Mouse (Mus musculus): ENCODE measurements at regions not wholly inside any gene's neighbourhood (a gene's known extent, or its start where the extent isn't known, plus 50 kb on each side); places are given as distances from the start of the nearest gene placed in this dataset.
"Not testable (repeated sequence)": the region's sequence is repeated elsewhere in the genome, so short reads cannot be mapped to it uniquely, and the experiment has no call there.

- DNase-seq (ENCODE audit: low read depth, low spot score), result not testable (repeated sequence)
Measured at GRCm38 (mm10) chr5:109842186-109842978, 80.8 kb upstream of the Gm15446 start.

GRCm38 (mm10) chr5:109844236-109844635, 79.0 kb upstream of the Gm15446 start:
- not testable (repeated sequence) for DNase-seq (ENCODE audit: low read depth, low spot score)

DNA sequence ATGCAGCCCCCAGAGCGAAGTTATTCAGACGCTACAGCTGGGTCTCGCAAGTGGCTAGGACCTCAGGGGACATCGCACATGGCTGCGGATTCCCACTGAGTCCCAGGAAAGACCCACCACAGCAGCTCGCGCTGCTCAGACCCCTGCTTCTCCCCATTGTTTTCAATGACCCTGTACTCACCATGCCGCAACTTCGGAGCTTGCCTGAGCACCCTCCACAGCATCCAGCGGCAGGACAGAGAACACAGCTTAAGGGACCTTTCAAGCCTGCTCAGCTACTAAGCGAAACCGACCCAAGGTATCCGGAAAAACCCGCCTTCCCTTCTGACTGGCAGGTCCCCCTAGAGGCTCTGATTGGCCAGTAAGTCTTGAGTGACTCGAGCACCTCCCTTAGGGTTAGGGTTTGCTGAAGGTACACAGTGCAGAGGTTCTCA, 78.4 kb upstream of the Gm15446 start:
- DNase-seq (ENCODE audit: low read depth, low spot score), result peak; percentile 87

DNA sequence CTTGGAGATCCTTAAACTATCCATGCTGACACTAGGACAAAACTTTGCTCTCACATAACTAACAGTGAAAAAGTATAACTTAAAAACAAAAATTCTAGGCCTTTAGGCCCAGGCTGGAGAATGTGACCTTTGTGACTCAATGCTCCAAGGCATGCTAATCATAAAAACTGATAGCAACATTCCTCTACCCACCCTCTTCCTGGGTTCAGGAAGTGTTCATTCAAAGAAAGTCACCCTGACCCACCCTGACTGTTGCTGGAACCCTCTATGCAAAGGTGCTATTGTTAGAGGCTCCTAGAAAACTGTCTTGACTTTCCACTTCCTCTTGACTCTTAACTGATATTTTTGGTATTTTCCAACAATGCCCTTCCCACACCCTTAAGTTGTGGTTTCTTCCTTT, 72.0 kb upstream of the Gm15446 start:
- not testable (repeated sequence) for DNase-seq (ENCODE audit: low read depth, low spot score)

DNA sequence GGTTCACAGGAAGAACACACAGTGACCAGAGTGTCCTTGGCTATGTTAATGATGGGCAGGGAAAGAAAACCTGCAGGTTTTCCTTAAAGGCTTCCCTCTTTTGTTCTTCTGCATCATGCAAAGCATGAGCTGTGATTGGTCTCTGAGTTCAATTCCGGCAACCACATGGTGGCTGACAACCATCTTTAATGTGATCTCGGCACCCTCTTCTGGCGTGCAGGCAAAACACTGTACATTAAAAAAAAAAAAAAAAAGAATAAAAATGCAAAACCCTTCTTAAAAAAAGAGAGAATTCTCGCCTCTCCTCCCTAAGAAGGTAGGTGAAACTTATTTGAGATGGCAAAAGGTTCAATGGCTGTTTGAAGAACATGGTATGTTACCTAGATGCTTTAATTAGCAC, 62.8 kb upstream of the Gm15446 start:
- DNase-seq (ENCODE audit: low read depth, low spot score), result no peak

- not testable (repeated sequence) for DNase-seq (ENCODE audit: low read depth, low spot score)
Measured at GRCm38 (mm10) chr5:109864517-109864916, 58.7 kb upstream of the Gm15446 start.

DNA sequence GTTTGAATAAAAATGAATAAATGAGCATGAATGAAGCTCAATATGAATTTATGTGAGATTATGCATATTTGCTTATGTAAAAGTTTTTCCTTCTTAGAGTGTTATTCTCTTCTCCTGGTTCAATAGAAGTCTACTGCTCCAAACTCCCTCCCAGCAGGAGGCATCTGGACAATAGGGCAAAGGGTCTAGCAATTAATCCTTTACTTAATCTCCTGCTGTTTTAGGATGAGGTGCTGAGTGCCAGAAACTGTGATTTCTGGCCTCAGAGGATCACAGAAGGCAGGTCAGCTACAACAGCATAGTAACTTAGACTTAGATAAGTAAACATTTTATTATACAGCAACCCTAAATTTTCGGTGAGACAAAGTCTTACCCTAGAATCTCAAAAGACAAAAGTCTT, 57.6 kb upstream of the Gm15446 start:
- no peak for DNase-seq (ENCODE audit: low read depth, low spot score)

DNA sequence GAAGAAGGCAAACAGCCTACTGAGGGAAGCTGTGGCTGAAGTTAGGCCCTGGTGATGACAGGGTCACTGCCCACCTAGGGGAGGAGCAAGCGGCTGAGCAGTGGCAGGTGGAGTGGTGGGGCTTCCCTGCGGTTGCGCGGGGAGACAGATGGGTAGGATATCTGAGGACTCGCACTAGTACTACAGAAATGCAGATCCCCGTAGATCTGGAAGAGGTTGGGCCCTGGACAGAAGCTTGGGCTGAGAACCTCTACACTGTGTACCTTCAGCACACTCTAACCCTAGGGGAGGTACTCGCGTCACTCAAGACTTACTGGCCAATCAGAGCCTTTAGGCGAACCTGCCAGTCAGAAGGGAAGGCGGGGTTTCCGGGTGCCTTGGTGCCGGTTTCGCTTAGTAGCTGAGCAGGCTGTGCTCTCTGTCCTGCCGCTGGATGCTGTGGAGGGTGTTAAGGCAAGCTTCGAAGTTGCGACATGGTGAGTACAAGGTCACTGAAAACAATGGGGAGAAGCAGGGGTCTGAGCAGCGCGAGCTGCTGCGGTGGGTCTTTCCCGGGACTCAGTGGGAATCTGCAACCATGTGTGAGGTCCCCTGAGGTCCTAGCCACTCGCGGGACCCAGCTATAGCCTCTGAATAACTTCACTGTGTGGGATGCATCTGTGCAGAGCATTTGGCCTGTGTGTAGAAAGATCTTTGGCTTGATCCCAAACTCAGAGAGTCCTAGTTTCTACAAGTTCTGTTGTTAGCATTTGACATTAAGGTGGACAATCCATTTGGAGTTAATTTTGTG, 56.7 kb upstream of the Gm15446 start:
- peak; percentile 93 for DNase-seq (ENCODE audit: low read depth, low spot score)

DNA sequence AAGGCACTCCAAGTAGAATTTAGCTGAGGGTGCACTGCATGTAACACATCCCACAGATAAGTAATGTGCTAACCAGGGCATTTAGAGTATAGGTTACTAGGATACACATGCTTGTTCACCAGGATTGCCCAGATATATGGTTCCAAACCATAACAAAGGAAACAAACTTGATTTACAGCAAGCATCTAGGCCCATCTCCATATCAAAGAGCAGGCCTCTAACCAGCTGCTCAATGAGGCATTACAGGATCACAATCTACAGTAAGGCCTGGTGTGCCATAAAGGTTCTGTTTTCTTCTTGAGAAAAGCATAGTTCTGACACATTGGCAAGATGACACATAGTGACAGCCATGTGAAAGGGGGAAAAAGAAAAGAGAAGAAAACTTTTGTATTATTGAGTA, 56.0 kb upstream of the Gm15446 start:
- peak; percentile 11 for DNase-seq (ENCODE audit: low read depth, low spot score)
